Mouse (Mus musculus) A20 (cell line): ENCODE data around the gene Hoxc11.

ENCODE experiments used
- DNase-seq: peaks from one replicate; pipeline ENCODE4 v3.0.0-alpha.2; 2011; ENCODE audit warnings: low read depth, low spot score

Gene Hoxc11

GRCm38 (mm10) chr15:102963671-102964640, 9.7 kb downstream of the Hoxc11 start:
- DNase-seq = no peak

GRCm38 (mm10) chr15:102965003-102965891, 11.0 kb downstream of the Hoxc11 start:
- no peak for DNase-seq

- DNase-seq = peak; percentile 90
Observed at GRCm38 (mm10) chr15:102965892-102966775, 11.9 kb downstream of the Hoxc11 start.

- no peak for DNase-seq
Observed at GRCm38 (mm10) chr15:102966776-102967311, 12.6 kb downstream of the Hoxc11 start, which contains the start of gene Hoxc10. Gene Hoxc10, plus strand, starts transcription at chr15:102966796.

GRCm38 (mm10) chr15:102967312-102967510, 13.0 kb downstream of the Hoxc11 start, which contains the start of gene Hoxc5:
Gene Hoxc5, plus strand, starts transcription at chr15:102967443.
- DNase-seq = no peak

GRCm38 (mm10) chr15:102967511-102968397, 13.5 kb downstream of the Hoxc11 start:
- DNase-seq = no peak

- DNase-seq = no peak
Observed at GRCm38 (mm10) chr15:102969296-102969695, 15.1 kb downstream of the Hoxc11 start.

- peak; percentile 67 for DNase-seq
Observed at GRCm38 (mm10) chr15:102970740-102971139, 16.5 kb downstream of the Hoxc11 start.

- no peak for DNase-seq
Observed at GRCm38 (mm10) chr15:102972254-102972653, 18.0 kb downstream of the Hoxc11 start.

GRCm38 (mm10) chr15:102972753-102973152, 18.5 kb downstream of the Hoxc11 start:
- no peak for DNase-seq

- DNase-seq = no peak
Observed at GRCm38 (mm10) chr15:102975034-102975433, 20.8 kb downstream of the Hoxc11 start.

- no peak for DNase-seq
Observed at GRCm38 (mm10) chr15:102975688-102976111, 21.5 kb downstream of the Hoxc11 start.

- no peak for DNase-seq
Observed at GRCm38 (mm10) chr15:102976171-102976570, 21.9 kb downstream of the Hoxc11 start, which contains the start of gene Hoxc9. Gene Hoxc9, plus strand, starts transcription at chr15:102976439.

GRCm38 (mm10) chr15:102976631-102977422, 22.6 kb downstream of the Hoxc11 start:
- DNase-seq = no peak

- no peak for DNase-seq
Observed at GRCm38 (mm10) chr15:102977423-102977974, 23.3 kb downstream of the Hoxc11 start.

- DNase-seq = peak; percentile 31
Observed at GRCm38 (mm10) chr15:102978615-102979515, 24.6 kb downstream of the Hoxc11 start.

GRCm38 (mm10) chr15:102979936-102980335, 25.7 kb downstream of the Hoxc11 start:
- DNase-seq = no peak

- no peak for DNase-seq
Observed at GRCm38 (mm10) chr15:102980352-102980751, 26.1 kb downstream of the Hoxc11 start.
